Mouse (Mus musculus) midbrain, embryonic 14.5 days (tissue): ENCODE results near the gene Flt4. TPM values are rescaled to one million over a fixed set of nuclear protein-coding genes. Genes with fewer than 3 reads are reported as not detected.
"Not testable (repeated sequence)": the region's sequence is repeated elsewhere in the genome, so short reads cannot be mapped to it uniquely, and the experiment has no call there.

Experiments
- ATAC-seq: fragments of 200-750 bp; cut with Nextera tagmentation; 2 replicates; pipeline ENCODE4 v1.8.0; 2017; ENCODE audit warnings: moderate number of reproducible peaks, moderate library complexity; ENCODE audit not compliant: low FRiP score, low TSS enrichment
- DNase-seq: peaks from one replicate; pipeline ENCODE4 v3.0.0-alpha.2; 2015
- H3K27ac ChIP-seq: fragments of 300-500 bp; sonication (generic); replicated peaks from 2 replicates; pipeline ENCODE4 v1.5.1; 2014; ENCODE audit warnings: mild to moderate bottlenecking, low read depth, low read length, moderate library complexity
- H3K27me3 ChIP-seq: fragments of 300-500 bp; sonication (generic); 2 replicates; pipeline ENCODE4 v1.6.1; 2014; ENCODE audit warnings: low read length, control low read depth, mixed read lengths; ENCODE audit not compliant: control insufficient read depth, insufficient read depth
- H3K36me3 ChIP-seq: fragments of 300-500 bp; sonication (generic); 2 replicates; pipeline ENCODE4 v1.6.1; 2014; ENCODE audit warnings: low read length, control low read depth; ENCODE audit not compliant: control insufficient read depth, insufficient read depth
- H3K4me1 ChIP-seq: fragments of 300-500 bp; sonication (generic); 2 replicates; pipeline ENCODE4 v1.6.1; 2014; ENCODE audit warnings: mild to moderate bottlenecking, antibody characterized with exemption, low read length, control low read depth; ENCODE audit not compliant: control insufficient read depth, insufficient read depth
- H3K4me2 ChIP-seq: fragments of 300-500 bp; sonication (generic); 2 replicates; pipeline ENCODE4 v1.6.1; 2014; ENCODE audit warnings: mild to moderate bottlenecking, low read length, moderate library complexity
- H3K4me3 ChIP-seq: fragments of 300-500 bp; sonication (generic); replicated peaks from 2 replicates; pipeline ENCODE4 v1.5.1; 2014; ENCODE audit warnings: low read depth, low read length
- H3K9ac ChIP-seq: fragments of 300-500 bp; sonication (generic); replicated peaks from 2 replicates; pipeline ENCODE4 v1.6.1; 2014; ENCODE audit warnings: mild to moderate bottlenecking, low read length, moderate library complexity
- H3K9me3 ChIP-seq: fragments of 300-500 bp; sonication (generic); 2 replicates; pipeline ENCODE4 v1.6.1; 2016; ENCODE audit warnings: low read length, control low read depth, mixed read lengths; ENCODE audit not compliant: control insufficient read depth
- WGBS: fragments of 180-500 bp; shearing (Covaris S2); extraction: QIAGEN DNeasy Blood & Tissue Kit; methylation state at CpG from one replicate; pipeline ENCODE4 v1.1.7; 2014; 5-methylcytosine and 5-hydroxymethylcytosine counted together
- polyA plus RNA-seq: library from polyadenylated mRNA; unstranded; fragments of >200 nt; fragmentation: Nextera tagmentation; extraction: Ambion mirVana; gene quantifications from 2 replicates; pipeline ENCODE4 v1.2.1, GENCODE M21; 2014

The Flt4 gene
- polyA plus RNA-seq, result 1.1 and 2.1 TPM in 2 replicates

DNA sequence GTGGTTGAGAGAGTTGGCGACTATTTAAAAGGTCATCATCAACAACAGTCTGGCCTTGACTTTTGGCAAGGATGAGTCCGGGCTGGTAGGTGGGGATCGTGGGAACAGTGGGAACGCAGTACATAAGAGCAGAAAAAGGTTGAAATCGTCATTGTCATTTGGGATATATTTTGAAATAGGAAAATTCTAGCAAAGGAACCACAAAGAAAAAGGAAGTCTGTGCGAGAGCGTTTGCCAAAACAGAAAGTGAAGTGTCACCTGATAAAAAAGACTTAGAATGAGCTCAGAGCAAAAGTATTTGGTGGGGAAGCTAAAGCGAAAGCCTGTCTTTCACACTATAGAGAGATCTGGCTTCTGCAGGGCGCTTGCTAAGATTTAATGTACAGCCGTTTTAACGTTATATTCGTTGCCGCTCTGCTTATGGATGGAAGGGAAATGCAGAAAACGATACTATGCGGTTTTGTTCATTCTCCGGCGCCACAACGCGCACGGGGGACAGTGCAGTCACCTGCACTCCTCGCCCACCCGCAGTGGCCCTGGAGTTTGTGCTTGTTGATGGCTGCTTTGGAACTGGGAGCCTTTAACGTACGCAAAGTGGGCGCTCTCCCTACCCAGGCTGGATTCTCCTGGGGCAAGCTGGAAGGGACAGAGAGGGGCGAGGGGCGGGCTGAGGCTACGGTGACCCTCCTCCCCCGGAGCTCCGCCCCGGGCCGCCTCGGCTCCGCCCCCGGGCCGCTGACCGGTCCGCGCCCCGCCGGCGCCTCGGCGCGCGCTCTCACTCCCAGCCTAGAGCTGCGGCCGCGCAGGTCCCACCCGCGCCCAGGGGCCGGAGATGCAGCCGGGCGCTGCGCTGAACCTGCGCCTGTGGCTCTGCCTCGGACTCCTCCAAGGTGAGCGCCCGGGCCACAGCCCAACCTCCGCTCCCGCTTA, at the start of gene Flt4:
Gene Flt4, plus strand, starts transcription at position 326 of the 930 bp plus-strand sequence.
- not testable (repeated sequence) for H3K36me3 ChIP-seq, H3K4me1 ChIP-seq, H3K27ac ChIP-seq, H3K9me3 ChIP-seq, H3K9ac ChIP-seq
- Histone ChIP-seq H3K4me2 (peak within 1 kb of the TSS; percentile 59), H3K27me3 (peaks cover 23% of the 10 kb centered on the region), H3K4me3 (peak within 1 kb of the TSS; percentile 34)
- WGBS, result 5% methylated on average over 50 of the region's 61 CpGs
- ATAC-seq, result peak; percentile 62
- DNase-seq, result peak; percentile 27

DNA sequence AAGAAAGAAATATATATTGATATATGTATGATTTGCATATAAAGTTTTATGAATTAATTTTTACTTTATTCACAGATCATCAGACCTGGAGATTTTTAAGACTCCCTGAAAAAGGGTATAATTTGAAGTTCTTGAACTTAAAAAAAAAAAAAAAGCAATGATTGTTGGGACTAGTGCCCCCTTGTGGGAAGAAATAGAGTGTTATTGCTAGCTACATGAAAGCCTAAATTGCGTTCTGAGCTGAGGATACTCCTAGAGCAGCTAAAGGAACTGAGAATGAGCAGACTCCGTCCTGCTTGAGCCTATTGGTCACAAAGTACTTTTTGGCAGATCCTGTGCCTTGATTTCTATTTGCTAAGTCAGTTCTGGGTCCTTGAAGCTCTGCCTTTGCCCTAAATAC, 34.0 kb upstream of the Flt4 start:
- H3K9ac ChIP-seq, H3K4me1 ChIP-seq, H3K36me3 ChIP-seq, H3K27ac ChIP-seq, H3K4me3 ChIP-seq, ATAC-seq, H3K9me3 ChIP-seq, H3K4me2 ChIP-seq, H3K27me3 ChIP-seq: not testable (repeated sequence)
- peak; percentile 20 for DNase-seq
- 35% methylated on average over 2 of the region's 2 CpGs for WGBS

DNA sequence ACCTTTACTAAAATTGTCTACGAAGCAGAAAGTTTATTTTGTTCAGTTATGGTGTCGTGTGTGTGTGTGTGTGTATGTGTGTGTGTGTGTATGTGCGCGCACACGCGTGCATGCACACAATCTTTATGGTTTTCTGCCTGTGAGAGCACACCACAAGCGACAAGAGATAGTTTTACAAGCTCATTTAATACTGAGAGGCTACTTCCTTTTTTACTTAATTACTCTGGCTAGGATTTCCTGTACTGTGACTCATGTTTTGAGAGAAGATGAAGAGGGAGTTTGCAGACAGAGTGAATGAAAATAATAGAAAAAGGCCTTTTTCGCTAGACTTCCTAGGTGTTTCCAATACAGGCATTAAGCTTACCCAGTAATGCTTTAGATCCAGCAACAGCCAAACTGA, 28.6 kb upstream of the Flt4 start:
- H3K36me3 ChIP-seq, result not testable (repeated sequence)

DNA sequence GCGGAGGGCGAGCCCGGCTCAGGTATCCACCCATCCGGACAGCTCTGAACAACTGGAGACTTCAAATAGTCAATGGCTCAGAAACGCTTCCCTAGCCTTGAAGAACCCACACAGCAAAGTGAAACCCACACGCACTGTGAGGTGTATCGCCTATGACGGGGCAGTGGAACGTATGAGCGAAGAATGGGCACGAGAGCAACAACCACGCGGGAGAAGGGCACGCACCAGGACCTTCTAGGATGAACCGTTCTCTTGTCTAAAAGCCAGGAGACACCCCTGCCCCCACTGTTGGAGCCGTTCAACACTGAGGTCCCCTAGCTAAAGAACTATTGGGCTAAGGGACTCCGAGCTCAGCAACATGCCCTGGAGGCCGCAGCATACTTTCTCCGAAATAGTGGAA, 18.9 kb upstream of the Flt4 start:
- H3K36me3 ChIP-seq, result no peaks in the 10 kb centered on the region
- ATAC-seq, result no peak

More for the DNA sequence above, 28.6 kb upstream of the Flt4 start:
- H3K27me3 ChIP-seq, DNase-seq, H3K9ac ChIP-seq, H3K4me3 ChIP-seq, H3K4me2 ChIP-seq, H3K4me1 ChIP-seq, H3K27ac ChIP-seq, ATAC-seq, H3K9me3 ChIP-seq: not testable (repeated sequence)
- 89% methylated on average over 8 of the region's 8 CpGs for WGBS

DNA sequence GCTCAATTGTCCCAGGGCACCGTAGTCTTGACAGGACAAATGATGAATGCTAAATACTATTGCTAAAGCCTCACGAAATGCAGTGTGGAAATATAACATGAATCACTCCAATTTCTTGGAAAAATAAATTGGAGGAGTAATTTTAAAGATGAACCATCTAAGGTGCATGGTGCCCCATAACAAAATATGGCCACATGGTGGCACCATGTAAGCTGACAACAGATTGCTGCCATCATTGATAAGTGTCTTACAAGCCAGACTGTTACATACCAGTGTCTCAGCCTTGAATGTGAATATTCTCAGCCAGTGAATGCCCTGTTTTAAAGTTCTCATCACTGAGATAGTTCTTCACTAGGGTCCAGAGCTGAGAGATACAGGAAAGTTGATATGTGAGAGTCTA, 11.9 kb upstream of the Flt4 start:
- not testable (repeated sequence) for H3K27me3 ChIP-seq, DNase-seq, H3K9me3 ChIP-seq, H3K36me3 ChIP-seq, H3K9ac ChIP-seq, ATAC-seq, H3K27ac ChIP-seq, H3K4me3 ChIP-seq, H3K4me1 ChIP-seq, H3K4me2 ChIP-seq
- WGBS, result 68% methylated on average over 2 of the region's 2 CpGs

More for the DNA sequence above, 18.9 kb upstream of the Flt4 start:
- Histone ChIP-seq H3K9ac (no peak overlapping the region), H3K4me2 (no peak overlapping the region), H3K4me3 (no peak overlapping the region), H3K9me3 (no peaks in the 10 kb centered on the region), H3K4me1 (no peaks in the 10 kb centered on the region), H3K27me3 (no peaks in the 10 kb centered on the region), H3K27ac (no peak overlapping the region)
- 93% methylated on average over 19 of the region's 19 CpGs for WGBS
- DNase-seq, result no peak

DNA sequence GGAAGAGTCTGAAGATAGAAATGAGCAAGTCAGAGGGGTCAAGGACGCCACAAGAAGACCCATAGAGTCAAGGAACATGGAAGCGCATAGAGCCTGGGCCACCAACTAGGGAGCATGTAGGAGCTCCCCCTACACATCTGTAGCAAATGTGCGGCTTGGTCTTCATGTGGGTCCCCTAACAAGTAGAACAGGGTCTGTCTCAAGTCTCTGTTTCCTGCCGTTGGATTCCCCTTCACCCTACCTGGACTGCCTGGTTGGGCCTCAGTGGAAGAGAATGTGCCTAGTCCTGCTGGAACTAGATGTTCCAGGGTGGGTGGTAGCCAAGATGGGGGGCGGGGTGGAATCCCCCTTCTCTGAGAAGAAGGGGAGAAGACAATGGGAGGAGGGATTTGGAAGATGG, 757 bp upstream of the Flt4 start:
- not testable (repeated sequence) for H3K9ac ChIP-seq, H3K27ac ChIP-seq, H3K36me3 ChIP-seq, ATAC-seq, H3K4me2 ChIP-seq, H3K4me1 ChIP-seq, DNase-seq, H3K9me3 ChIP-seq, H3K4me3 ChIP-seq
- peaks cover 23% of the 10 kb centered on the region for H3K27me3 ChIP-seq
- 84% methylated on average over 5 of the region's 5 CpGs for WGBS

DNA sequence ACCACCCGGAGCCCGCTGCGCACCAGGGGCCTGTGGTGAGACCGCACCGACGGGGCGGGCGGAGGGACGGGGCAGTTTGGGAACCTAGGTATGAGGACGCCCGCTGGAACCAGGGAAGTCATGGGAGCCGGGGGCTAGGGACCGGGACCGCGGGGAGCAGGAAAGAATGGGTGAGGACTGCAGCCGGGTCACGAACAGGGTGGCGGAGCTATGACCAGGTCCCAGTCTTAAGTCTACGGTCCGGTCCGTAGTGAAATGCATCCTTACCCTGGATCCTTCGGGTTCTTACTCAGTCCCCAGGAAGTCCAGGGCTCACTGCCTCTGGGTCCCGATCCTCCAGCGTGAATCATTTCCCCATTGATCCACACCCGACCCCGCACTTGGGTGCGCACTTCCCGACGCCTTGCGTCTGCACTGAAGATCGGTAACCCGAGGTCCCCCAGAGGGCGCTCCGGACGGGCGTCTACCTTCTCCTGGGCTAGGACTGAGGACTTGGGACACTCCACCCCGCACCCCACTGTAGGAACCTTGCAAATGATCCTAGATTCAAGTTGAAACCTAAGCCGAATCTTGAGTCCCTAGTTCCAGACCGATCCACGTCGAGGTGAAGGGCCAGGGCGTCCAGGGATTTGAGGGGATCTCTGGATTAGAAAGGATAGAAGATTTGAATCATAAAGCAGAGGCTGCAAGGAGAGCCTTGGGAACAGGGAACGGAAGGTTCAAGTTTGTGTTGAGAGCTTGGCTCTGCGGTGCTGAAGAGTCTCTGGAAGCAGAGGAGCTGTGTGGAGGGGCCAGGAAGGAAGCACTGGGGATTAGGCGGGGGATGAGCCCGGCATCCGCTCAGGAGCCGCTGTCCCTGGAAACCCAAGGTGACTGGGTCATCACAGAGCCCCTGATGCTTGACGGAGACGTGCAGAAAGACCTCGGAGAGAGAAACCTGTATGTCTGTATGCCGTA, 1.1 kb downstream of the Flt4 start:
- peak overlapping the region; percentile 59 for H3K4me2 ChIP-seq
- not testable (repeated sequence) for H3K9me3 ChIP-seq, H3K4me1 ChIP-seq, ATAC-seq, H3K9ac ChIP-seq, H3K36me3 ChIP-seq, H3K27ac ChIP-seq
- DNase-seq, result peak; percentile 20
- peak overlapping the region; percentile 34 for H3K4me3 ChIP-seq
- 1% methylated on average over 49 of the region's 52 CpGs for WGBS
- H3K27me3 ChIP-seq, result peaks cover 23% of the 10 kb centered on the region

DNA sequence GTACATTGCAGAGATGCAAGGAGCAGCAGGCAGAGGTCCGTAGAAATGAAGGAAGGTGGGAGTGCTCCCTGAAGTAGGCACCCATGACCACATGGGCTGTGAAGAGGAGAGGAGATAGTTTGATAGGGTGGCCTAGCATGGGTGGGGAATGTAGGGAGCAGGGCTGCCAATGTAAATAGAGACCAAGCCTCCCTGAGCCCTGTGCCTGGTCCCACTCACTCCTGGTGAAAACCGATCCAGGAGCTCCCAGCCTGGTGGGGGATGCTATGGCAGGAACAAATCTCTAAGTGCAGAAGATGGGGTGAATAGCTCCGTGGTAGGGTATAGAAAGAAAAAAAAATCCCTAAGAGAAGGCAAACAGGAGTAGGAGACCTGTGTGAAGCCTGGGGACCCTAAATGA, 2.3 kb downstream of the Flt4 start:
- H3K9me3 ChIP-seq, DNase-seq, H3K36me3 ChIP-seq, H3K27ac ChIP-seq, H3K9ac ChIP-seq, H3K4me2 ChIP-seq, H3K4me3 ChIP-seq, H3K4me1 ChIP-seq, ATAC-seq: not testable (repeated sequence)
- 27% methylated on average over 3 of the region's 3 CpGs for WGBS
- peaks cover 23% of the 10 kb centered on the region for H3K27me3 ChIP-seq
